Mouse (Mus musculus) midbrain, embryonic 13.5 days (tissue): Measurements from ENCODE around the gene Rbl2. TPM values are rescaled to one million over a fixed set of nuclear protein-coding genes. Genes with fewer than 3 reads are reported as not detected.

Experiments used
- ATAC-seq: fragments of 200-750 bp; cut with Nextera tagmentation; 2 replicates; pipeline ENCODE4 v1.8.0; 2017; ENCODE audit warnings: mild to moderate bottlenecking, moderate TSS enrichment, moderate library complexity
- H3K27ac ChIP-seq: fragments of 300-500 bp; sonication (generic); 2 replicates; pipeline ENCODE4 v1.5.1; 2015; ENCODE audit warnings: inconsistent platforms, mild to moderate bottlenecking, moderate library complexity
- H3K27me3 ChIP-seq: fragments of 300-500 bp; sonication (generic); 2 replicates; pipeline ENCODE4 v1.6.1; 2015; ENCODE audit warnings: mild to moderate bottlenecking, inconsistent platforms
- H3K36me3 ChIP-seq: fragments of 300-500 bp; sonication (generic); 2 replicates; pipeline ENCODE4 v1.6.1; 2015; ENCODE audit warnings: mild to moderate bottlenecking, inconsistent platforms
- H3K4me1 ChIP-seq: fragments of 300-500 bp; sonication (generic); replicated peaks from 2 replicates; pipeline ENCODE4 v1.6.1; 2015; ENCODE audit warnings: inconsistent platforms
- H3K4me2 ChIP-seq: fragments of 300-500 bp; sonication (generic); replicated peaks from 2 replicates; pipeline ENCODE4 v1.6.1; 2015; ENCODE audit warnings: moderate library complexity, mild to moderate bottlenecking, inconsistent platforms
- H3K4me3 ChIP-seq: fragments of 300-500 bp; sonication (generic); replicated peaks from 2 replicates; pipeline ENCODE4 v1.5.1; 2015; ENCODE audit warnings: mild to moderate bottlenecking, inconsistent platforms
- H3K9ac ChIP-seq: fragments of 300-500 bp; sonication (generic); replicated peaks from 2 replicates; pipeline ENCODE4 v1.6.1; 2015; ENCODE audit warnings: mild to moderate bottlenecking, inconsistent platforms
- H3K9me3 ChIP-seq: fragments of 300-500 bp; sonication (generic); 2 replicates; pipeline ENCODE4 v1.6.1; 2016; ENCODE audit warnings: mild to moderate bottlenecking, inconsistent platforms
- WGBS: fragments of 180-500 bp; shearing (Covaris S2); methylation state at CpG from one replicate; pipeline ENCODE4 v1.1.7; 2015; 5-methylcytosine and 5-hydroxymethylcytosine counted together
- polyA plus RNA-seq: library from polyadenylated mRNA; unstranded; fragments of >200 nt; fragmentation: Nextera tagmentation; extraction: Ambion mirVana; gene quantifications from 2 replicates; pipeline ENCODE4 v1.2.1, GENCODE M21; 2015

Rbl2 gene
- polyA plus RNA-seq, 1 experiment from 2014 or later, result 18.1 TPM

DNA sequence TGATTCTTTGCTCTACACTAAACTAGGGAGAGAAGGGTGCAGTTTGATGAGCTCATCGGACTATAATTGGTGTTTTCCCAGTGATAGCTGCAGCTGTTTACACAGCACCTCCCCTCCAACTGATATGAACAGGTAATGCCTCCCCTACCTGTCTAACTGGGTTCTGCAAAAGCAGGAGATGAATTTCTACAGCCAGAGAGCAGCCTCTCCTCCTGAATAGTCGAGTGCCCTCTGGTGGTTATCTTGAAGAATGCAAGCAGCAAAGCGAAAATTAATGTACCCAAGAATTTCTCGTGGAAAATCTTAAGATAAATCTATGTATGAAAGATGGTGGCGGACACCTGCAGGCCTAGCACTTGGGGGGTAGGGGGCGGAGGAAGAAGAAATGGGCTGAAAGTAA lies 77.9 kb downstream of the Rbl2 start:
- Histone ChIP-seq H3K27me3 (no peaks in the 10 kb centered on the region), H3K4me1 (no peaks in the 10 kb centered on the region), H3K9me3 (no peaks in the 10 kb centered on the region), H3K9ac (no peak overlapping the region), H3K4me2 (no peak overlapping the region), H3K36me3 (no peaks in the 10 kb centered on the region), H3K27ac (no peak overlapping the region), H3K4me3 (no peak overlapping the region)
- ATAC-seq, result peak; percentile 60
- WGBS, result 7% methylated on average over 6 of the region's 6 CpGs

DNA sequence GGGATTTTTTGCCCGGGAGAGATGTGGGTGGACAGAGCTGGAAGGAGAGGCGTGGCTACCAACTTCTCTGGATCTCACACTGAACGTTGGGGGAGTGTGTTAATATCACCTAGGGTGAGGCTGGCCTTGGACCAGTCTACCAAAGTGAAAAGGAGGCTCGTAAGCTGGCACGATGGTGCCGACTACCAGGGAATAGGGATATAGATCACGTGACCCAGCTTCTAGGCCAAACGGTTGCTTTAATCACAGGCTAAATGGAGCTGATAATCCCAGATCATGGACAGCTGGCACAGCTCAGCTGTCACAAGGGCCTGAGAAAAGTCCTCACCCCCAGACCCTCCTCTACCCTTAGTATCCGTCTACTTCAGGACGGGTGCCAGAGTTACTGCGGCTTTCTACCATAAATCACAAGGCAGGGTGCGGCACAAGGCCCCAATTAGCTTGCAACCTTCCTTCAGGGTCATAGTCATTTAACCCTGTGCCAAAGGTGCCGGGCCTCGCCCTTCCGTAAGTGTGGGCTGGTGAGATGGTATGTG lies 78.9 kb downstream of the Rbl2 start:
- H3K27ac ChIP-seq, result no peak overlapping the region
- no peaks in the 10 kb centered on the region for H3K4me1 ChIP-seq
- no peaks in the 10 kb centered on the region for H3K36me3 ChIP-seq
- H3K27me3 ChIP-seq, result no peaks in the 10 kb centered on the region
- WGBS, result 84% methylated on average over 15 of the region's 15 CpGs
- ATAC-seq, result no peak; the same call in 1 of the 2 replicates
- no peak overlapping the region for H3K4me3 ChIP-seq
- H3K9me3 ChIP-seq, result no peaks in the 10 kb centered on the region
- no peak overlapping the region for H3K4me2 ChIP-seq
- no peak overlapping the region for H3K9ac ChIP-seq

DNA sequence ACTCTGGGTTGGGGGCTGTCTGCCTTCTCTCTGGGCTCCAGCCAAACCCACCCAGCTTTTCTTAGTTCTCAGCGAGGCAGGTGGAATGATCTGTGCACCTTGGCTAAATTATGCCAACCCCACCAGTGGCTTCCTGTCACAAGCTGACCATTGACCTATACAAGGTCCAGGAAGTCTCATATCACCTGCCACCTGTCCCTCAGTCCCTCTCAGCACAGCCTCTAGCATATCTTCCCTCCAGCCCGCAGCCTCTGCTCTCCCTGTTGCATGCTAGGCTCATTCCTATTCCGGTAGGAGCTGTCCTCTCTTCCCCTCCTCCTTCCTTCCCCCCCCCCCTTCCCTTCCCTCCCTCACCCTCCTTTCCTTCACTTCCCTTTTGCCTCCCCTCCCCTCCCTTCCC lies 79.4 kb downstream of the Rbl2 start:
- Histone ChIP-seq H3K36me3 (no peaks in the 10 kb centered on the region), H3K27ac (no peak overlapping the region), H3K27me3 (no peaks in the 10 kb centered on the region), H3K4me2 (no peak overlapping the region), H3K4me1 (no peaks in the 10 kb centered on the region), H3K4me3 (no peak overlapping the region), H3K9ac (no peak overlapping the region), H3K9me3 (0 out of 2 replicates have a peak, but pooled peaks cover 4% of the 10 kb centered on the region)
- WGBS, result 70% methylated on average over 3 of the region's 3 CpGs
- ATAC-seq, result no peak

DNA sequence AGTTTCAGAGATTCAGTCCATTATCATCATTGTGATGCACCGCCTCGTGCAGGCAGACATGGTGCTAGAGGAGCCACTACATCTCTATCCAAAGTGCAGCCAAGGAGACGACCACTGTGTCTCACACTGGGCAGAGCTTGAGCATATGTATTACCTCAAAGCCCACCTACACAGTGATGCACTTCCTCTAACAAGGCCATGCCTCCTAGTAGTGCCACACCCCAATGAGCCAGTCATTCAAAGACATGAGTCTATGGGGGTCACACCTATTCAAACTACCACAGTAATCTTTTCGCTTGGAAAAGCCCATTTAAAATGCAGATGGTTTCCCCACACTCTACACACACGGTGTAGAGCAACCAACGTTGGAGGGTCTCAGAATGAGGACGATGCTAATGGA lies 81.7 kb downstream of the Rbl2 start:
- Histone ChIP-seq H3K36me3 (no peaks in the 10 kb centered on the region), H3K4me3 (no peak overlapping the region), H3K27ac (no peak overlapping the region), H3K4me2 (no peak overlapping the region), H3K9ac (no peak overlapping the region), H3K4me1 (no peaks in the 10 kb centered on the region), H3K27me3 (no peaks in the 10 kb centered on the region), H3K9me3 (0 out of 2 replicates have a peak, but pooled peaks cover 4% of the 10 kb centered on the region)
- no peak for ATAC-seq
- WGBS, result 85% methylated on average over 7 of the region's 7 CpGs

DNA sequence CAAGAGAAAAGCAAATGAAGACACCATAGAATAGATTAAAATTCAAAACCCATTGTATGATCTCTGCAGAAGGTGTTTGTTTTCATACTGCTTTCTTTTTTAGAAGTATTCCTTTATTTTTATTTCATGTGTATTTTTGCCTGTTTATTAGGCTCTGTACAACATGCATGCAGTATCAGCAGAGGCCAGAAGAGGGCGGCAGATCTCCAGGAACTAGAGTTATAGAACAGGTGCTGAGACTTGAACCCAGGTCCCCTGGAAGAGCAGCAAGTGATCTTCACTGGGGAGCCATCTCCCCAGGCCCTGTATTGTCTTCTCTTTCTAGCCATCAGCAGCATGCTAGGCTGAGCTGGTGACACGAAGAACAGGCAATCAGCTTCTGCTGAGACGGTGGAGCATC lies 84.0 kb downstream of the Rbl2 start:
- Histone ChIP-seq H3K9ac (no peak overlapping the region), H3K4me1 (peaks cover under 1% of the 10 kb centered on the region; the same call in 1 of the 2 replicates), H3K4me3 (no peak overlapping the region), H3K4me2 (no peak overlapping the region), H3K36me3 (no peaks in the 10 kb centered on the region), H3K27ac (no peak overlapping the region), H3K27me3 (no peaks in the 10 kb centered on the region), H3K9me3 (0 out of 2 replicates have a peak, but pooled peaks cover 4% of the 10 kb centered on the region)
- WGBS, result 73% methylated on average over 3 of the region's 3 CpGs
- no peak for ATAC-seq

DNA sequence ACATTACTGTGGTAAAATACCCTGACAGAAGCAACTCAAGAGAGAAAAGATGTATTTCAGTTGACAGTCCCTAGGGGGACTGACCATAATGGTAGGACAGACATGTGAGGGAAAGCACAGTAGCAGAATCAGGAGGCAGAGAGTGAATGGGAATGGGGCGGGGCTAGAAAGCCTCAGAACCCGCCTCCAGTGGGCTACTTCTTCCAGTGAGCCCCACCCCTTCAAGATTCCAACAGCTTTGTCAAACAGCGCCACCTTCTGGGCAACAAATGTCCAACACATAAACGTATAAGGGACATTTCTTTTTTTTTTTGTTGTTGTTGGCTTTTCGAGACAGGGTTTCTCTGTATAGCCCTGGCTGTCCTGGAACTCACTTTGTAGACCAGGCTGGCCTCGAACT lies 84.7 kb downstream of the Rbl2 start:
- Histone ChIP-seq H3K36me3 (no peaks in the 10 kb centered on the region), H3K9me3 (0 out of 2 replicates have a peak, but pooled peaks cover 4% of the 10 kb centered on the region), H3K4me2 (no peak overlapping the region), H3K27ac (no peak overlapping the region), H3K4me3 (no peak overlapping the region), H3K27me3 (no peaks in the 10 kb centered on the region), H3K4me1 (peaks cover 8% of the 10 kb centered on the region), H3K9ac (no peak overlapping the region)
- ATAC-seq, result no peak
- WGBS, result 45% methylated on average over 6 of the region's 6 CpGs

DNA sequence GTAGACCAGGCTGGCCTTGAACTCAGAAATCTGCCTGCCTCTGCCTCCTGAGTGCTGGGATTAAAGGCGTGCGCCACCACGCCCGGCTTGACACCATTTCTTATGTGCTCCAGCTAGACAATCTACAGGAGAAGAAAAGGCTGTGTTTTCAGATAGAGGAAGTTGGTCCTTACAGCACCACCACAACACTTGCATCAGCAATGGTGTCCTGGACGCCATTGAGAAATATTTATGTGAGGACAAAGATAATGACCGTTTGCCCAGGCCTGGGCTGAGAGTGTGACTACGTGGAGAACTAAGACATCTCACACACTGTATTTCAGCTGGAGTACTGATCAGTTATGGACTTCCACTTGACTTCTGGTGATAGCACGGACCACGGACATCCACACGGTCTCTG lies 88.8 kb downstream of the Rbl2 start:
- H3K9ac ChIP-seq, result no peak overlapping the region
- H3K9me3 ChIP-seq, result peaks cover 11% of the 10 kb centered on the region; the same call in 1 of the 2 replicates
- no peak overlapping the region for H3K27ac ChIP-seq
- ATAC-seq, result no peak
- WGBS, result 96% methylated on average over 10 of the region's 10 CpGs
- H3K36me3 ChIP-seq, result no peaks in the 10 kb centered on the region
- no peak overlapping the region for H3K4me3 ChIP-seq
- H3K27me3 ChIP-seq, result no peaks in the 10 kb centered on the region
- peaks cover 21% of the 10 kb centered on the region for H3K4me1 ChIP-seq
- no peak overlapping the region for H3K4me2 ChIP-seq

DNA sequence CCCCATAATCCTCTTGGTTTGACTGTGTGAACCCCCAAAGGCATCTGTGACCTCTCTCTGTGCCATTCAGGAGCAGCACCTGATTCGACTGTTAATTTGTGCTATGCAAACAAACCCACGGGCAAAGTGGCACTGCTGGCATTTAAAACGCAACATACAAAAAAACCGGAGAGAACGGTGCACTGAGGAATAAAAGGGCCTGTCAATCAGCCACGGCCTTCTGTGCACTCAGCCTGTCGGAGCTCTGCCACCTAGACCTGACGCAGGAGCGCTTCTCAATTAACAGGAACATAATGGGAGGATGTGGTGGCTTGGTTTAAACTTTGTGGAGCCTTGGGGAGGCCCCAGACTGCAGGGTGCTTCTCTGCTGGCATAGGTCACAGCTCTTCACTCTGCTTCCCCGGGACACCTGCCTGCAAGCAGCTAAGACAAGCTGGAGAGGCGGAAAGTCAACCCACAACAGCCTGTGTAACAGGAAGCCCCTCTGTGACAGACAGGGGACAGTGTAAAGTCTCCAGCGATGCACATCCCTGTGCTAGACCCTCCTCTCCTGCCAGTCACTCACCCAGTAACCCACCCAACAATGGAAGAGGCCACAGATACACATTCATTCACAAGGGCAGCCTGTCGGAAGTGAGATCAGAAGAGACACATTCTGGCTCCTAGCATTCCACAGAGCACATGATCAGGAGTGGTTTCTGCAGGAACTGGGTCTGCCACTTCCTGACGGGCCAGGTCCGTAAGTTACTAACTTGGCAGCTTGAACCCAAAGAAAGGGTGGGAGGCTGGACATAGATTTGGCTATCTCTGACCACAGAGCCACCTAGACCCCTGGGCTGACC lies 90.3 kb downstream of the Rbl2 start:
- no peak overlapping the region for H3K9ac ChIP-seq
- peaks cover 21% of the 10 kb centered on the region for H3K4me1 ChIP-seq
- H3K4me3 ChIP-seq, result no peak overlapping the region
- peak; percentile 72 for ATAC-seq
- 26% methylated on average over 15 of the region's 15 CpGs for WGBS
- H3K27ac ChIP-seq, result peak overlapping the region; percentile 35; the same call in 1 of the 2 replicates
- peaks cover 17% of the 10 kb centered on the region; the same call in 1 of the 2 replicates for H3K9me3 ChIP-seq
- no peaks in the 10 kb centered on the region for H3K27me3 ChIP-seq
- H3K36me3 ChIP-seq, result no peaks in the 10 kb centered on the region
- H3K4me2 ChIP-seq, result peak overlapping the region; percentile 6; the same call in 1 of the 2 replicates

DNA sequence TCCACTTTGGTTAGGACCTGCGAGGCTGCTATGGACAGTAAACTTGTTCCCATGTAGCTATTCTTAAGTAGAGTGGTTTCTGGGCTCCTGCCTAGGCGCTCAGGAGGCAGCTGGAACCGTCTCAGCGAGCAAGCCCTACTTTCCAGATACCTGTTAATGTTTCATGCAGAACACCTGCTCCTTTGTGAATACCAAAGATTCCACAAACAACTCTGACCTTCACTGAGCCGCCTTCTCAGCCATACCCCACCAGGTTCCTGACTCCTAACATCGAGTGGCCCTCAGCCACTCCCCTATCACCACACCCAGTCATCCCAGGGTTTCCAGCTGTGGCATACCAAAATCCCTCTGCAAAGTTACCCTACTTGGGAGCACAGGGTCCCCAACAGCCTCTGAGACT lies 100.3 kb downstream of the Rbl2 start:
- H3K36me3 ChIP-seq, result no peaks in the 10 kb centered on the region
- WGBS, result 74% methylated on average over 6 of the region's 6 CpGs
- H3K9ac ChIP-seq, result 0 out of 2 replicates have a peak overlapping the region, but pooled peaks have one; percentile 7
- no peak for ATAC-seq
- H3K9me3 ChIP-seq, result peaks cover 2% of the 10 kb centered on the region; the same call in 1 of the 2 replicates
- peaks cover 22% of the 10 kb centered on the region for H3K4me1 ChIP-seq
- H3K4me3 ChIP-seq, result no peak overlapping the region
- H3K27ac ChIP-seq, result peak overlapping the region; percentile 66
- H3K4me2 ChIP-seq, result peak overlapping the region; percentile 49; the same call in 1 of the 2 replicates
- H3K27me3 ChIP-seq, result peaks cover 9% of the 10 kb centered on the region

DNA sequence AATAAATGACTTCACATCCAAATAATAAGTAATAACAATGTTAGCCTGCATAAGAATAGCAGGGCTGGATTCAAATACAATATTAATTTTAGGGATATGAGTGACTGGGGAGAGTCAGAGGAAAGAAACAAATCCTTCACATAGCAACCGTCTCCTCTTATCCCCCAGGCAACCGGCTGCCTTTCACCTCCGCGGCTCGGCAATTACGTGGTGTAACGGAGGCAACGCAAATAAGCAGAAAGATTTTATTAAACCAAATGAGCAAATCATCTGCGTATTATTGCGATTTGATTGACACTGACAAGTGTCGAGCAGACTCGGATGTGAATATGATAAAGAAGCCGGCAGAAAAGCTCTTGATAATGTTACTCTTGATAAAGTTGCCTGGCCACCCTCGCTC lies 101.1 kb downstream of the Rbl2 start:
- 10% methylated on average over 14 of the region's 14 CpGs for WGBS
- Histone ChIP-seq H3K4me2 (peak overlapping the region; percentile 49), H3K4me3 (peak overlapping the region; percentile 21; the same call in 1 of the 2 replicates), H3K9me3 (no peaks in the 10 kb centered on the region), H3K4me1 (peaks cover 22% of the 10 kb centered on the region), H3K27me3 (peaks cover 9% of the 10 kb centered on the region), H3K27ac (no peak overlapping the region; the same call in 1 of the 2 replicates), H3K9ac (no peak overlapping the region), H3K36me3 (no peaks in the 10 kb centered on the region)
- ATAC-seq, result peak; percentile 65; the same call in 1 of the 2 replicates

DNA sequence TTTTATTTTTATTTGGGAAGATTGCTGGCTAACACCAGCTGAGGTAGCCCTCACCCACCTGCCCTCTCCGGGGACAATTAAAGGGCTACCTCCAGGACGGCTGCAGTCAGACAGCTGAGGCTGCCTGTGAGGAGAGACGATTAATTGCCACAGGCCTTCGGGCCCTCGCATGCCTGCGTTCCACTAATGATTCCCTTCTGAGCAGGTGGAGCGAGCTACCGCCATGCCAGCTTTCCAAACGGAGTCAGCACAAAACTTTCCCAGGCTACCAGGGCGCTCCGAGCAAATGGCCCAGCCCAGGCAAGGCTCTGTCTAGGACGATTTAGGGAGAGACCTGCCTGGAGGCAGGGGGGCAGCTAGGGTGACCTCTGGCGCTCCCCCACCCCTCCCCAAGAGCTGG lies 101.7 kb downstream of the Rbl2 start:
- Histone ChIP-seq H3K9me3 (no peaks in the 10 kb centered on the region), H3K27ac (peak overlapping the region; percentile 74), H3K27me3 (peaks cover 9% of the 10 kb centered on the region), H3K36me3 (no peaks in the 10 kb centered on the region), H3K9ac (no peak overlapping the region), H3K4me2 (peak overlapping the region; percentile 27), H3K4me1 (peaks cover 22% of the 10 kb centered on the region), H3K4me3 (no peak overlapping the region)
- WGBS, result 40% methylated on average over 13 of the region's 13 CpGs
- peak; percentile 81 for ATAC-seq
